Mouse (Mus musculus) heart, postnatal 14 days (tissue): ENCODE measurements around the gene Homer2. TPM values are rescaled to one million over a fixed set of nuclear protein-coding genes. Genes with fewer than 3 reads are reported as not detected.
A peak's percentile ranks its signal among the peaks of the same experiment; 100 is the strongest.

Experiments
- DNase-seq, 2 experiments: peaks; one replicate each; pipeline ENCODE4 v3.0.0; 2021 to 2022
- intact Hi-C: fragments of 180-260 bp; cut with DNase I; formaldehyde crosslinking; loops from one replicate; pipeline ENCODE4 v1.15.1; 2025
- long read RNA-seq, 2 experiments: library from polyadenylated mRNA; stranded (forward); transcript quantifications; one replicate each; pipeline ENCODE4 v2.0.0; 2021
- total RNA-seq, 2 experiments: library from RNA; stranded (reverse); gene quantifications; 2 replicates each; pipeline ENCODE4 v1.2.3; 2021

The Homer2 gene
- total RNA-seq, result 10 to 100 TPM; 69.7 to 70.8 TPM
- long read RNA-seq, experiment 1, transcript Homer2-201 (9 exons, 1,736 nt), result major isoform, 86 of 127 reads
- long read RNA-seq, experiment 1, transcript Homer2-206 (9 exons, 1,634 nt), result minor isoform, 33 of 127 reads
- long read RNA-seq, experiment 1, partial matches to known transcripts, result 3 of 127 reads
- long read RNA-seq, experiment 1, other reads (novel, unspliced or antisense), result 5 of 127 reads
- long read RNA-seq, experiment 2, transcript Homer2-201 (9 exons, 1,736 nt), result major isoform, 56 of 101 reads
- long read RNA-seq, experiment 2, transcript Homer2-206 (9 exons, 1,634 nt), result minor isoform, 36 of 101 reads
- long read RNA-seq, experiment 2, partial matches to known transcripts, result 2 of 101 reads
- long read RNA-seq, experiment 2, other reads (novel, unspliced or antisense), result 7 of 101 reads

GRCm38 (mm10) chr7:81707471-81708140 lies at the start of gene Homer2:
TSS of gene Homer2 (minus strand) at chr7:81707527.
- peak in 1 of 2 experiments; percentile 26 for DNase-seq
- intact Hi-C loops, result loop anchor here (2.0 kb wide), 2 partner anchors 19 to 55 kb away; no protein-coding TSS in a partner anchor

- intact Hi-C loops, result loop anchor here (10.0 kb wide), 2 partner anchors 143 to 273 kb away; no protein-coding TSS in a partner anchor
- no peak for DNase-seq
Measured at GRCm38 (mm10) chr7:81747956-81748355, 40.6 kb upstream of the Homer2 start.

GRCm38 (mm10) chr7:81744145-81744544 lies 36.8 kb upstream of the Homer2 start:
- DNase-seq, result peak; percentile 22 to 51
- intact Hi-C loops, result loop anchor here (10.0 kb wide), 2 partner anchors 139 to 269 kb away; no protein-coding TSS in a partner anchor

- DNase-seq, result no peak
- intact Hi-C loops, result loop anchor here (10.0 kb wide), 2 partner anchors 135 to 265 kb away; no protein-coding TSS in a partner anchor
Measured at GRCm38 (mm10) chr7:81740010-81740409, 32.7 kb upstream of the Homer2 start.

- intact Hi-C loops, result no loop called here
- no peak for DNase-seq
Measured at GRCm38 (mm10) chr7:81738720-81739385, 31.5 kb upstream of the Homer2 start.

- DNase-seq, result no peak
- intact Hi-C loops, result no loop called here
Measured at GRCm38 (mm10) chr7:81735300-81736048, 28.1 kb upstream of the Homer2 start.

GRCm38 (mm10) chr7:81732183-81733089 lies 25.1 kb upstream of the Homer2 start:
- intact Hi-C loops, result no loop called here
- DNase-seq, result no peak

- intact Hi-C loops, result no loop called here
- DNase-seq, result no peak
Measured at GRCm38 (mm10) chr7:81731181-81731651, 23.9 kb upstream of the Homer2 start.

- intact Hi-C loops, result no loop called here
- no peak for DNase-seq
Measured at GRCm38 (mm10) chr7:81729787-81730186, 22.5 kb upstream of the Homer2 start.

GRCm38 (mm10) chr7:81727716-81728115 lies 20.4 kb upstream of the Homer2 start:
- intact Hi-C loops, result no loop called here
- no peak for DNase-seq

- DNase-seq, result peak in 1 of 2 experiments; percentile 11
- intact Hi-C loops, result no loop called here
Measured at GRCm38 (mm10) chr7:81726728-81727005, 19.3 kb upstream of the Homer2 start.

GRCm38 (mm10) chr7:81725986-81726727 lies 18.8 kb upstream of the Homer2 start:
- intact Hi-C loops, result no loop called here
- peak in 1 of 2 experiments; percentile 15 for DNase-seq

- DNase-seq, result no peak
- intact Hi-C loops, result no loop called here
Measured at GRCm38 (mm10) chr7:81723851-81724250, 16.5 kb upstream of the Homer2 start.

GRCm38 (mm10) chr7:81721271-81721670 lies 13.9 kb upstream of the Homer2 start:
- intact Hi-C loops, result no loop called here
- DNase-seq, result peak in 1 of 2 experiments; percentile 35

- intact Hi-C loops, result no loop called here
- no peak for DNase-seq
Measured at GRCm38 (mm10) chr7:81719216-81719661, 11.9 kb upstream of the Homer2 start.

GRCm38 (mm10) chr7:81718657-81719056 lies 11.3 kb upstream of the Homer2 start:
- DNase-seq, result no peak
- intact Hi-C loops, result no loop called here

GRCm38 (mm10) chr7:81710166-81710565 lies 2.8 kb upstream of the Homer2 start:
- intact Hi-C loops, result no loop called here
- DNase-seq, result no peak

GRCm38 (mm10) chr7:81708165-81708564 lies 838 bp upstream of the Homer2 start:
- DNase-seq, result no peak
- intact Hi-C loops, result no loop called here
